Mouse (Mus musculus) CH12.LX (cell line): Measurements from ENCODE around the gene Snrnp200. TPM values are rescaled to one million over a fixed set of nuclear protein-coding genes. Genes with fewer than 3 reads are reported as not detected.
"Not testable (repeated sequence)": the region's sequence is repeated elsewhere in the genome, so short reads cannot be mapped to it uniquely, and the experiment has no call there.

Experiments
- DNase-seq: peaks from one replicate; pipeline ENCODE4 v3.0.0-alpha.2; 2013; ENCODE audit errors: extremely low read depth
- H3K27ac ChIP-seq: 2 replicates; pipeline ENCODE4 v1.5.1; 2012; ENCODE audit warnings: low read depth, mild to moderate bottlenecking, control low read depth, moderate library complexity; ENCODE audit not compliant: insufficient read depth
- H3K27me3 ChIP-seq: replicated peaks from 2 replicates; pipeline ENCODE3; 2012; ENCODE audit warnings: inconsistent platforms
- H3K36me3 ChIP-seq, 2 experiments: replicated peaks in 1 of 2; 2 replicates each; pipeline versions ENCODE3 to v1.6.1; 2012; ENCODE audit warnings: inconsistent platforms in 1 of 2, low read length in 1 of 2, mild to moderate bottlenecking in 1 of 2, mixed read lengths in 1 of 2, moderate library complexity in 1 of 2; ENCODE audit not compliant: control insufficient read depth in 1 of 2, insufficient read depth in 1 of 2
- H3K4me1 ChIP-seq, 2 experiments: 2 replicates each; pipeline ENCODE4 v1.6.1; 2012; ENCODE audit warnings: inconsistent platforms in 1 of 2, moderate library complexity in 1 of 2; ENCODE audit not compliant: insufficient read depth in 2 of 2, control insufficient read depth in 1 of 2
- H3K4me2 ChIP-seq: 2 replicates; pipeline ENCODE4 v1.6.1; 2012; ENCODE audit warnings: low read depth, mild to moderate bottlenecking, control low read depth; ENCODE audit not compliant: poor library complexity, insufficient read depth, severe bottlenecking
- H3K4me3 ChIP-seq, 3 experiments: fragments of 150-350 bp in 1 of 3; sonication (generic) in 1 of 3; replicated peaks in 1 of 3; 2 replicates each; pipeline versions ENCODE3 to v1.5.1; 2011 to 2012; ENCODE audit warnings: low read depth in 2 of 3, low read length in 2 of 3, mild to moderate bottlenecking in 2 of 3, moderate library complexity in 2 of 3, control low read depth in 1 of 3, improper control_type of control experiment in 1 of 3, inconsistent platforms in 1 of 3, mixed read lengths in 1 of 3; ENCODE audit not compliant: poor library complexity in 1 of 3
- H3K79me2 ChIP-seq: replicated peaks from 2 replicates; pipeline ENCODE4 v1.6.1; 2012; ENCODE audit warnings: mild to moderate bottlenecking, moderate library complexity; ENCODE audit not compliant: control insufficient read depth, poor library complexity, insufficient read depth, severe bottlenecking; ENCODE audit errors: extremely low read depth
- H3K9ac ChIP-seq: 2 replicates; pipeline ENCODE4 v1.6.1; 2012; ENCODE audit warnings: low read depth, mild to moderate bottlenecking, control low read depth, moderate library complexity; ENCODE audit not compliant: insufficient read depth
- H3K9me3 ChIP-seq: replicated peaks from 2 replicates; pipeline ENCODE3; 2012; ENCODE audit warnings: low read length, inconsistent platforms, mixed read lengths
- BHLHE40 ChIP-seq: IDR thresholded peaks from 2 replicates; pipeline ENCODE4 v1.6.1; 2011; ENCODE audit warnings: mild to moderate bottlenecking, low read depth, low read length, improper control_type of control experiment
- CHD1 ChIP-seq: IDR thresholded peaks from 2 replicates; pipeline ENCODE4 v1.6.1; 2012; ENCODE audit warnings: low read depth, low read length, improper control_type of control experiment, inconsistent platforms
- CHD2 ChIP-seq: IDR thresholded peaks from 2 replicates; pipeline ENCODE4 v1.6.1; 2011; ENCODE audit warnings: low read length, improper control_type of control experiment
- CTCF ChIP-seq, 2 experiments: IDR thresholded peaks in 1 of 2; conservative IDR thresholded peaks in 1 of 2; 2 replicates each; pipeline ENCODE4 v1.5.1; 2011 to 2012; ENCODE audit warnings: low read depth in 2 of 2, low read length in 2 of 2, improper control_type of control experiment in 1 of 2, inconsistent platforms in 1 of 2, mild to moderate bottlenecking in 1 of 2, moderate library complexity in 1 of 2
- ELF1 ChIP-seq: IDR thresholded peaks from 2 replicates; pipeline ENCODE4 v1.6.1; 2014; ENCODE audit warnings: low read depth, mild to moderate bottlenecking, inconsistent platforms, low read length, improper control_type of control experiment
- EP300 ChIP-seq: IDR thresholded peaks from 2 replicates; pipeline ENCODE4 v1.6.1; 2011; ENCODE audit warnings: low read length, improper control_type of control experiment
- GABPA ChIP-seq: IDR thresholded peaks from 2 replicates; pipeline ENCODE4 v1.6.1; 2012; ENCODE audit warnings: low read depth, low read length, improper control_type of control experiment, inconsistent platforms; ENCODE audit not compliant: insufficient replicate concordance
- HCFC1 ChIP-seq: IDR thresholded peaks from 2 replicates; pipeline ENCODE4 v1.6.1; 2012; ENCODE audit warnings: low read depth, mild to moderate bottlenecking, inconsistent platforms, low read length, improper control_type of control experiment
- IRF4 ChIP-seq: IDR thresholded peaks from 2 replicates; pipeline ENCODE4 v1.6.1; 2014; ENCODE audit warnings: low read depth, mild to moderate bottlenecking, inconsistent platforms, low read length, improper control_type of control experiment
- KAT2A ChIP-seq: IDR thresholded peaks from 2 replicates; pipeline ENCODE4 v1.6.1; 2012; ENCODE audit warnings: low read length, improper control_type of control experiment, inconsistent platforms; ENCODE audit not compliant: insufficient replicate concordance
- MAZ ChIP-seq: IDR thresholded peaks from 2 replicates; pipeline ENCODE4 v1.6.1; 2012; ENCODE audit warnings: low read depth, mild to moderate bottlenecking, inconsistent platforms, low read length, improper control_type of control experiment, moderate library complexity
- MXI1 ChIP-seq: IDR thresholded peaks from 2 replicates; pipeline ENCODE4 v1.6.1; 2011; ENCODE audit warnings: mild to moderate bottlenecking, low read depth, low read length, improper control_type of control experiment
- NELFE ChIP-seq: IDR thresholded peaks from 2 replicates; pipeline ENCODE4 v1.6.1; 2011; ENCODE audit warnings: low read depth, low read length, improper control_type of control experiment
- NRF1 ChIP-seq: IDR thresholded peaks from 2 replicates; pipeline ENCODE4 v1.6.1; 2014; ENCODE audit warnings: low read depth, mild to moderate bottlenecking, inconsistent platforms, low read length, improper control_type of control experiment, moderate library complexity
- POLR2AphosphoS2 ChIP-seq: IDR thresholded peaks from 2 replicates; pipeline ENCODE4 v1.6.1; 2011; ENCODE audit warnings: low read depth, low read length, improper control_type of control experiment
- RAD21 ChIP-seq: IDR thresholded peaks from 2 replicates; pipeline ENCODE4 v1.6.1; 2011; ENCODE audit warnings: low read depth, mild to moderate bottlenecking, low read length, improper control_type of control experiment, moderate library complexity
- RCOR1 ChIP-seq: conservative IDR thresholded peaks from 2 replicates; pipeline ENCODE4 v1.6.1; 2012; ENCODE audit warnings: low read depth, mild to moderate bottlenecking, inconsistent platforms, low read length, improper control_type of control experiment
- SIN3A ChIP-seq: IDR thresholded peaks from 2 replicates; pipeline ENCODE4 v1.6.1; 2012; ENCODE audit warnings: low read length, improper control_type of control experiment, inconsistent platforms
- SMC3 ChIP-seq: IDR thresholded peaks from 2 replicates; pipeline ENCODE4 v1.6.1; 2011; ENCODE audit warnings: low read depth, low read length, improper control_type of control experiment
- TBP ChIP-seq: conservative IDR thresholded peaks from 2 replicates; pipeline ENCODE4 v1.6.1; 2011; ENCODE audit warnings: low read depth, low read length, improper control_type of control experiment
- TCF12 ChIP-seq: IDR thresholded peaks from 2 replicates; pipeline ENCODE4 v1.6.1; 2014; ENCODE audit warnings: low read depth, mild to moderate bottlenecking, inconsistent platforms, low read length, improper control_type of control experiment
- USF1 ChIP-seq: IDR thresholded peaks from 2 replicates; pipeline ENCODE4 v1.6.1; 2014; ENCODE audit warnings: low read depth, mild to moderate bottlenecking, inconsistent platforms, low read length, improper control_type of control experiment
- ZC3H11A ChIP-seq: IDR thresholded peaks from 2 replicates; pipeline ENCODE4 v1.6.1; 2012; ENCODE audit warnings: low read depth, mild to moderate bottlenecking, inconsistent platforms, low read length, improper control_type of control experiment
- ZMIZ1 ChIP-seq: IDR thresholded peaks from 2 replicates; pipeline ENCODE4 v1.6.1; 2012; ENCODE audit warnings: low read depth, mild to moderate bottlenecking, inconsistent platforms, low read length, improper control_type of control experiment
- ZNF384 ChIP-seq: IDR thresholded peaks from 2 replicates; pipeline ENCODE4 v1.6.1; 2012; ENCODE audit warnings: low read depth, low read length, improper control_type of control experiment, inconsistent platforms
- dilution Hi-C: fragments of 300-500 bp; cut with MboI; formaldehyde crosslinking; loops from 2 replicates; pipeline ENCODE4 v1.14.3; 2020; ENCODE audit warnings: low sequenced_read_pairs; ENCODE audit not compliant: extremely low pct_unique_long_range_greater_than_20kb, extremely low pct_ligation_motif_present
- in situ Hi-C: fragments of 300-500 bp; cut with MboI; formaldehyde crosslinking; loops from 3 replicates; pipeline ENCODE4 v1.14.3; 2019; ENCODE audit warnings: low sequenced_read_pairs, low pct_ligation_motif_present, low pct_unique_long_range_greater_than_20kb, mixed read lengths
- polyA plus RNA-seq: library from polyadenylated mRNA; unstranded; fragments of >175 nt; gene quantifications from 2 replicates; pipeline ENCODE4 v1.2.1, GENCODE M21; 2012; ENCODE audit warnings: low read depth; ENCODE audit not compliant: insufficient read length
- total RNA-seq, 2 experiments: library from RNA; depleted of rRNA; stranded (reverse); fragments of 300-350 nt in 1 of 2; fragments of >200 nt in 1 of 2; gene quantifications; 2 replicates each; pipeline ENCODE4 v1.2.3; 2012 to 2014

Gene Snrnp200
- total and polyA plus RNA-seq, 3 experiments, result 74.3 to 102 (median 90.3) TPM

GRCm38 (mm10) chr2:127189574-127189973, 18.6 kb upstream of the Snrnp200 start:
- Histone ChIP-seq H3K36me3 (no peaks in the 10 kb centered on the region), H3K4me3 (no peak overlapping the region), H3K4me2 (no peak overlapping the region), H3K9me3 (no peaks in the 10 kb centered on the region), H3K27me3 (no peaks in the 10 kb centered on the region), H3K79me2 (no peaks in the 10 kb centered on the region), H3K27ac (no peak overlapping the region), H3K4me1 (peaks cover 3 to 10% of the 10 kb centered on the region in 2 experiments; a peak in 1 of 4 replicates), H3K9ac (no peak overlapping the region)
- dilution Hi-C loops (no loop called here), in situ Hi-C loops (no loop called here)
- no peak for DNase-seq
- TF ChIP-seq CHD2 (no peak), CHD1 (no peak), NRF1 (no peak), SIN3A (no peak), USF1 (no peak), ZMIZ1 (no peak), IRF4 (no peak)
- TF ChIP-seq, all 38 proteins: peak for 0

- H3K4me2 ChIP-seq, result no peak overlapping the region
- peaks cover 7 to 39% of the 10 kb centered on the region in 2 experiments for H3K36me3 ChIP-seq
- peaks cover 18% of the 10 kb centered on the region for H3K79me2 ChIP-seq
- peaks cover 0 to 16% of the 10 kb centered on the region in 2 experiments; a peak in 2 of 4 replicates for H3K4me1 ChIP-seq
- peak; percentile 74 for DNase-seq
- TF ChIP-seq ZNF384, result no peak
- no peak for TF ChIP-seq NELFE
- TF ChIP-seq HCFC1, result no peak
- TF ChIP-seq ZC3H11A, result peak; percentile 91
- TF ChIP-seq MAZ, result no peak
- TF ChIP-seq TBP, result 0 out of 2 replicates have a peak, but pooled peaks have one; percentile 21
- no peak for TF ChIP-seq SIN3A
- TF ChIP-seq GABPA, result no peak
- TF ChIP-seq MXI1, result no peak
- no peak for TF ChIP-seq RCOR1
- TF ChIP-seq BHLHE40, result no peak
- no peak for TF ChIP-seq EP300
- TF ChIP-seq RAD21, result peak; percentile 98
- peak; percentile 81 to 96 for TF ChIP-seq CTCF (conservative IDR thresholded peaks at IDR 0.05 in 1 of 2, IDR thresholded peaks at IDR 0.05 in 1 of 2; ENCODE audit: low read depth in 2 of 2, low read length in 2 of 2)
- TF ChIP-seq TCF12, result no peak
- no peak for TF ChIP-seq POLR2AphosphoS2
- TF ChIP-seq KAT2A, result no peak
- TF ChIP-seq USF1, result no peak
- TF ChIP-seq ZMIZ1, result no peak
- TF ChIP-seq ELF1, result no peak
- peak; percentile 97 for TF ChIP-seq SMC3
- no peak overlapping the region for H3K4me3 ChIP-seq
- no peaks in the 10 kb centered on the region for H3K27me3 ChIP-seq
- no peak overlapping the region for H3K27ac ChIP-seq
- H3K9me3 ChIP-seq, result no peaks in the 10 kb centered on the region
- in situ Hi-C loops (no loop called here), dilution Hi-C loops (no loop called here)
- no peak overlapping the region for H3K9ac ChIP-seq
Observed at GRCm38 (mm10) chr2:127204932-127205331, 3.3 kb upstream of the Snrnp200 start.

GRCm38 (mm10) chr2:127205936-127206335, 2.2 kb upstream of the Snrnp200 start:
- dilution Hi-C loops, H3K4me2 ChIP-seq, H3K27me3 ChIP-seq, H3K9me3 ChIP-seq, H3K27ac ChIP-seq, DNase-seq, in situ Hi-C loops, H3K4me3 ChIP-seq, H3K9ac ChIP-seq: not testable (repeated sequence)
- H3K4me1 ChIP-seq, result peaks cover 0 to 18% of the 10 kb centered on the region in 2 experiments; a peak in 2 of 4 replicates
- peaks cover 13 to 45% of the 10 kb centered on the region in 2 experiments for H3K36me3 ChIP-seq
- H3K79me2 ChIP-seq, result peaks cover 18% of the 10 kb centered on the region
